Mouse (Mus musculus) brain, embryonic 14.5 days (tissue): ENCODE results near the gene Chrm1.

Source experiments
- CTCF ChIP-seq: fragments of 200-500 bp; IDR thresholded peaks from 2 replicates; pipeline ENCODE4 v1.5.1; 2012; ENCODE audit warnings: inconsistent platforms, mild to moderate bottlenecking, moderate library complexity, borderline replicate concordance; ENCODE audit not compliant: insufficient read depth, insufficient read length; ENCODE audit errors: extremely low read depth
- POLR2A ChIP-seq: fragments of 200-500 bp; IDR thresholded peaks from 2 replicates; pipeline ENCODE4 v1.6.1; 2012; ENCODE audit warnings: mild to moderate bottlenecking, inconsistent platforms, borderline replicate concordance; ENCODE audit not compliant: poor library complexity, insufficient read depth, insufficient read length, severe bottlenecking; ENCODE audit errors: extremely low read depth

- TF ChIP-seq POLR2A = no peak
- TF ChIP-seq CTCF = peak; percentile 63
Observed at GRCm38 (mm10) chr19:8662337-8662736, 1.3 kb upstream of the Chrm1 start.
